Mouse (Mus musculus): ENCODE results near the gene Ethe1. TPM values are rescaled to one million over a fixed set of nuclear protein-coding genes. Genes with fewer than 3 reads are reported as not detected.

The Ethe1 gene
- polyA plus RNA-seq, 1 experiment from 2014 or later, result 25.6 TPM

DNA sequence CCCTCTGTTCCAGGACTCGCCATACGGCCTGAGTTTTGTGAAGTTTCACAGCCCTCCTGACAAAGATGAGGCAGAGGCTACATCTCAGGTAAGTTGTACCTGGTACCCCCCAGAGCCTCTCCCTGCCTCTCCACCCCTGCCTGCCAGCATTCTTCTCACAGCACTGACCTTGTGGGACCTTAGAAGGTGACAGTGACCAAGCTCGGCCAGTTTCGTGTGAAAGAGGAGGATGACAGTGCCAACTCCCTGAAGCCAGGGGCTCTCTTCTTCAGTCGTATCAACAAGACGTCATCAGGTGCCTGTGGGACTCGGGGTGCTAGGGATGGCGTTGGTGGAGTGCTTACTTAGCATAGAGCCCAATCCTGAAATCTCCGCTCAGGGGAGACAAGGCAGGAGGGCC lies 21.1 kb upstream of the Ethe1 start:
- Histone ChIP-seq H3K36me3 (ENCODE audit: control insufficient read depth, insufficient read depth, low read length) (peaks cover 81% of the 10 kb centered on the region), H3K4me3 (ENCODE audit: low read depth, low read length) (no peak overlapping the region), H3K4me2 (ENCODE audit: low read depth, low read length) (no peak overlapping the region), H3K27ac (replicated peaks; ENCODE audit: low read depth, low read length) (no peak overlapping the region), H3K9ac (ENCODE audit: low read depth, low read length) (no peak overlapping the region), H3K27me3 (replicated peaks; ENCODE audit: control insufficient read depth, insufficient read depth, low read length) (no peaks in the 10 kb centered on the region), H3K9me3 (ENCODE audit: control insufficient read depth, low read length) (no peaks in the 10 kb centered on the region), H3K4me1 (ENCODE audit: control insufficient read depth, insufficient read depth, low read length) (no peaks in the 10 kb centered on the region)
- DNase-seq (ENCODE audit: low spot score), result no peak
- 91% methylated on average over 9 of the region's 9 CpGs for WGBS
- ATAC-seq (ENCODE audit: low read depth), result no peak

DNA sequence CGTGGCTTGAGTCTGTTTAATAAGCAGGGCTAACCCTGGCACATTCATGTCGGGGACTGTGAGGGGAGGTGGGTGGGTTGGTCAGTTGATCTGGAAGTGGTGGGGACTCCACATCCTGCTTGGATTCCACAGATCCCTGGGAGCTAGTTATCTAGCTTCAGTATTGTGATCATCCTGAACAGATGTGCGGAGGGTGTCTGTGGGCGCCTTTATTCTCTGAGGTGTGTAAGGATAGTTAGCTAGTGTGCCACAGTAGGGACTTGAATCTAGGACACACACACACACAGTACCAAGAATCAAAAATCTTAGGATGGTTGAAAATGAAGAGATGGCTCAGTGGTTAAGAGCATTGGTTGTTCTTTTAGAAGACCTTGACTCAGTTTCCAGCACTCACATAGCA lies 18.8 kb upstream of the Ethe1 start:
- H3K27me3 ChIP-seq (replicated peaks; ENCODE audit: control insufficient read depth, insufficient read depth, low read length), result no peaks in the 10 kb centered on the region
- 91% methylated on average over 4 of the region's 4 CpGs for WGBS
- peaks cover 83% of the 10 kb centered on the region for H3K36me3 ChIP-seq (ENCODE audit: control insufficient read depth, insufficient read depth, low read length)
- no peaks in the 10 kb centered on the region for H3K9me3 ChIP-seq (ENCODE audit: control insufficient read depth, low read length)
- DNase-seq (ENCODE audit: low spot score) (no peak), ATAC-seq (ENCODE audit: low read depth) (no peak)
- no peak overlapping the region for H3K27ac ChIP-seq (replicated peaks; ENCODE audit: low read depth, low read length)
- H3K4me1 ChIP-seq (ENCODE audit: control insufficient read depth, insufficient read depth, low read length), result no peaks in the 10 kb centered on the region
- no peak overlapping the region for H3K9ac ChIP-seq (ENCODE audit: low read depth, low read length)
- no peak overlapping the region for H3K4me2 ChIP-seq (ENCODE audit: low read depth, low read length)
- no peak overlapping the region for H3K4me3 ChIP-seq (ENCODE audit: low read depth, low read length)

DNA sequence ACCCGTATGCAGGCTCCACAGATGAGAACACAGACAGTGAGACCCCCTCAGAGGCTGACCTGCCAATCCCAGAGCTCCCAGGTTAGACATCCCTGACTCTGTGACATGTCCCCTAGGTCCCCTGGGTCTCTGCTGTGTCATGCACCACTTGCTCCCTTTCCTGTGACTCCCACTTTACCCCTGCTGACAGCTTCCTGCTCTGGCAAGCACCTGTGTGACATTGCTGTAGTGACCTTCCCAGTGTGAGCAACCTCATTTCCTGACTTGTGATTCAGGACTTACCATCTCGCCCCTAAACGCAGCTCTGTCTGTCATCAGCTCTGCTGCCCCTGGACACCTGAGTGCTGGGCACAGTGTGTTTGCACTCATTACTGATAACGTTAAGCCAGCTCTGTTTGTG lies 16.3 kb upstream of the Ethe1 start:
- Histone ChIP-seq H3K27ac (replicated peaks; ENCODE audit: low read depth, low read length) (no peak overlapping the region), H3K27me3 (replicated peaks; ENCODE audit: control insufficient read depth, insufficient read depth, low read length) (no peaks in the 10 kb centered on the region), H3K4me1 (ENCODE audit: control insufficient read depth, insufficient read depth, low read length) (no peaks in the 10 kb centered on the region), H3K4me3 (ENCODE audit: low read depth, low read length) (no peak overlapping the region), H3K36me3 (ENCODE audit: control insufficient read depth, insufficient read depth, low read length) (peaks cover 68% of the 10 kb centered on the region), H3K4me2 (ENCODE audit: low read depth, low read length) (no peak overlapping the region), H3K9ac (ENCODE audit: low read depth, low read length) (no peak overlapping the region), H3K9me3 (ENCODE audit: control insufficient read depth, low read length) (no peaks in the 10 kb centered on the region)
- 77% methylated on average over 4 of the region's 4 CpGs for WGBS
- ATAC-seq (ENCODE audit: low read depth), result no peak
- DNase-seq (ENCODE audit: low spot score), result no peak

DNA sequence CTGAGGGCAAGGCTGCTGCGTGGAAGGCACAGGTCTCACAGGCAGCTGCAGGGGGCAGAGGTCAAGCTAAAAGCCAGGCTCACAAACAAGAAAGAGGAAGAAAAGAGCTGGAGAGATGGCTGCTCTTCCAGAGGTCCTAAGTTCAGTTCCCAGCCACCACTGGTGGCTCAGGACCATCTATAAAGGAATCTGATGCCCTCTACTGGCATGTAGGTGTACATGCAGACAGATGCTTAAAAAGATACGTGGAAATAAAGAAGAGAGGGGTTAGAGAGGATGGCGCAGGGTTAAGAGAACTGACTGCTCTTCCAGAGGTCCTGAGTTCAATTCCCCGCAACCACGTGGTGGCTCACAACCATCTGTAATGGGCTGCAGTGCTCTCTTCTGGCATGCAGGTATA lies 14.9 kb upstream of the Ethe1 start:
- Histone ChIP-seq H3K4me3 (ENCODE audit: low read depth, low read length) (no peak overlapping the region), H3K36me3 (ENCODE audit: control insufficient read depth, insufficient read depth, low read length) (peaks cover 54% of the 10 kb centered on the region), H3K4me2 (ENCODE audit: low read depth, low read length) (no peak overlapping the region), H3K27me3 (replicated peaks; ENCODE audit: control insufficient read depth, insufficient read depth, low read length) (no peaks in the 10 kb centered on the region), H3K4me1 (ENCODE audit: control insufficient read depth, insufficient read depth, low read length) (no peaks in the 10 kb centered on the region), H3K27ac (replicated peaks; ENCODE audit: low read depth, low read length) (no peak overlapping the region), H3K9me3 (ENCODE audit: control insufficient read depth, low read length) (no peaks in the 10 kb centered on the region), H3K9ac (ENCODE audit: low read depth, low read length) (no peak overlapping the region)
- no peak for DNase-seq (ENCODE audit: low spot score)
- no peak for ATAC-seq (ENCODE audit: low read depth)
- WGBS, result 50% methylated on average over 5 of the region's 5 CpGs

DNA sequence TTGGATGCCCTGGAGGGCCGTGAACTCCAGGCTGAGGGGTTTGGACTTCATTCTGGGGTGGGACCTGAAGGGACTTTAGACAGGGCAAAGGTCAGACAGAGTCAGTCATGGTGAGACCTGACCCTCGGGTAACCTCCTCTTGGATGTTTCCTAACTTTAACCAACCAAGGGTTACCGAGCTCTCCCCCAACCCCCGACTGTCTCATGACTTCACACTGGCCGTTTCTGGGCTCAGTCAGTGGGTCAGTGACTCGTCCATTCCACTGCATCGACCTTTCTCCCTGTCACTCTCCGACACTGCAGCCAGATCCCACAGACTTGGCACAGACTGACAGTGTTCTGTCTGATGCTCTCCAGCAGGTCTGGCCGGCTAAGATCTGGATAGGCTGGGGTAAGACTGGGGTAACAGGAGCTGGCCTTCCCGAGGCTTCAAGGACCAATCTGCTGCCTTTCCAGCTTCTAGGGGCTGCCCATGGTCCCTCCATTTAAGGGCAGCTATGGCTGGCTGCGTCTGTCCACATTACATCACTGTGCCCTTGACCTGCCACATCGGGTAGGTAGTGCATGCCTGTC lies 13.0 kb upstream of the Ethe1 start:
- DNase-seq (ENCODE audit: low spot score) (no peak), ATAC-seq (ENCODE audit: low read depth) (0 out of 2 replicates have a peak, but pooled peaks have one; percentile 41)
- Histone ChIP-seq H3K27me3 (replicated peaks; ENCODE audit: control insufficient read depth, insufficient read depth, low read length) (no peaks in the 10 kb centered on the region), H3K27ac (replicated peaks; ENCODE audit: low read depth, low read length) (no peak overlapping the region), H3K9ac (ENCODE audit: low read depth, low read length) (no peak overlapping the region), H3K4me1 (ENCODE audit: control insufficient read depth, insufficient read depth, low read length) (no peaks in the 10 kb centered on the region), H3K4me2 (ENCODE audit: low read depth, low read length) (no peak overlapping the region), H3K9me3 (ENCODE audit: control insufficient read depth, low read length) (no peaks in the 10 kb centered on the region), H3K4me3 (ENCODE audit: low read depth, low read length) (no peak overlapping the region), H3K36me3 (ENCODE audit: control insufficient read depth, insufficient read depth, low read length) (peaks cover 38% of the 10 kb centered on the region)
- 50% methylated on average over 12 of the region's 12 CpGs for WGBS

DNA sequence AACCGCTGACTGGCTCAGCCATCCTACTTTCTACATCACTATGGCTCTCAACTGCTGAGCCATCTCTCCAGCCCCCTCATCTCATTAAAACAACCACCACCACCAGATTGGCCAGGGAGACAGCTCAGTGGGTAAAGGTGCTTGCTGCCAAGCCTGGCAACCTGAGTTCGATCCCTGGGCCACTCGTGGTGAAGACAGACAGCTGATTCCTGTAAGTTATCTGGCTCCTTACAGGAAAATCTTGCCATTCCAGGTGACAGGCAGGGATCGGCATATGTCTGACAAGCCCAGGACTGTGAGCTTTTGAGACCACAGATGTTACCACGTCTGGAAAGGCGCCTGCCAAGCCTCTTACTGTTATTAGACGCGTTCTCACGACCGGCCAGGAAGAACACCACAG lies 9.5 kb upstream of the Ethe1 start:
- Histone ChIP-seq H3K36me3 (ENCODE audit: control insufficient read depth, insufficient read depth, low read length) (0 out of 2 replicates have a peak, but pooled peaks cover 7% of the 10 kb centered on the region), H3K27ac (replicated peaks; ENCODE audit: low read depth, low read length) (no peak overlapping the region), H3K27me3 (replicated peaks; ENCODE audit: control insufficient read depth, insufficient read depth, low read length) (no peaks in the 10 kb centered on the region), H3K4me1 (ENCODE audit: control insufficient read depth, insufficient read depth, low read length) (no peaks in the 10 kb centered on the region), H3K4me3 (ENCODE audit: low read depth, low read length) (no peak overlapping the region), H3K9ac (ENCODE audit: low read depth, low read length) (no peak overlapping the region), H3K4me2 (ENCODE audit: low read depth, low read length) (no peak overlapping the region), H3K9me3 (ENCODE audit: control insufficient read depth, low read length) (no peaks in the 10 kb centered on the region)
- ATAC-seq (ENCODE audit: low read depth), result no peak
- WGBS, result 94% methylated on average over 10 of the region's 10 CpGs
- no peak for DNase-seq (ENCODE audit: low spot score)

DNA sequence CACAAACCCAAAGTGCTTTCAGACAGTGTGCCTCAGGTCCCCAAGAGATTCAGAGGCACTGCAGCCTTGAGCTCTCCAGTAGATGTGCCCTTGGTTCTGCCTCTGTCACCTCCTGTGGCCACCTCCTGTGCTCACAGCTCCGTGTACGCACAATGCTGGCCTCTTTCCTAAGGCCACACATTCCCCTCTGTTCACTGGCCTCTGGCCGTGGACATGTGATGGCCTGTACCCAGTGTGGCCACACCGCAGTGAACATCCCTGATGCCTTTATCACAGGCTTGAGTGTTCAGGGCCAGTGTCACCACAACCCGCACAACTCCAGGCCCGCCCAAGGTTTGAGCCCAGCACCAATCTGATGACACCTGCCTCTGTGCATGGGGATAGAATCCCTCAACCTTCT lies 2.5 kb upstream of the Ethe1 start:
- ATAC-seq (ENCODE audit: low read depth) (no peak), DNase-seq (ENCODE audit: low spot score) (no peak)
- Histone ChIP-seq H3K36me3 (ENCODE audit: control insufficient read depth, insufficient read depth, low read length) (no peaks in the 10 kb centered on the region), H3K9ac (ENCODE audit: low read depth, low read length) (no peak overlapping the region), H3K4me2 (ENCODE audit: low read depth, low read length) (no peak overlapping the region), H3K27ac (replicated peaks; ENCODE audit: low read depth, low read length) (no peak overlapping the region), H3K27me3 (replicated peaks; ENCODE audit: control insufficient read depth, insufficient read depth, low read length) (peaks cover 22% of the 10 kb centered on the region), H3K9me3 (ENCODE audit: control insufficient read depth, low read length) (no peaks in the 10 kb centered on the region), H3K4me3 (ENCODE audit: low read depth, low read length) (no peak overlapping the region), H3K4me1 (ENCODE audit: control insufficient read depth, insufficient read depth, low read length) (no peaks in the 10 kb centered on the region; the same call in 1 of the 2 replicates)
- 89% methylated on average over 6 of the region's 6 CpGs for WGBS

DNA sequence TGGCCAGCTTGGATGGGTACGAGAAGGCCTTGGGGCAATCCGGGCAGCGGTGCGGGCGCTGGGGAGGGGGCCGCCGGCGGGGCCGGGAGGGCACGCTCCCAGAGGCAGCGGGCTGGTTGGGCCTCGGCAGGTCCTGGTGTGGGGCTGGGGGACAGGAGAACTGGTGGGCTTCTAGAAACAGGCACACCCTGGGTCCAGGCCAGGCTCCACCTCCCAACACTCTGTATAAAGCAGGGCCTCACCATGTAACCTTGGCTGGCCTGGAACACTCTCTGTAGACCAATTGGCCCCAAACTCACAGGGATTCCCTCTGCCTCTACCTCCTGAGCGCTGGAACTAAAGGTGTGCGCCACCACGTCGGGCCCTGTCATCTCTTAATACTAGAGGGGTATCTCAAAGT lies 1.3 kb upstream of the Ethe1 start:
- H3K4me1 ChIP-seq (ENCODE audit: control insufficient read depth, insufficient read depth, low read length), result no peaks in the 10 kb centered on the region; the same call in 1 of the 2 replicates
- ATAC-seq (ENCODE audit: low read depth), result no peak
- H3K9ac ChIP-seq (ENCODE audit: low read depth, low read length), result no peak overlapping the region
- 55% methylated on average over 16 of the region's 16 CpGs for WGBS
- peaks cover 22% of the 10 kb centered on the region for H3K27me3 ChIP-seq (replicated peaks; ENCODE audit: control insufficient read depth, insufficient read depth, low read length)
- H3K4me2 ChIP-seq (ENCODE audit: low read depth, low read length), result no peak overlapping the region
- no peaks in the 10 kb centered on the region for H3K36me3 ChIP-seq (ENCODE audit: control insufficient read depth, insufficient read depth, low read length)
- no peak for DNase-seq (ENCODE audit: low spot score)
- no peak overlapping the region for H3K4me3 ChIP-seq (ENCODE audit: low read depth, low read length)
- no peak overlapping the region for H3K27ac ChIP-seq (replicated peaks; ENCODE audit: low read depth, low read length)
- no peaks in the 10 kb centered on the region for H3K9me3 ChIP-seq (ENCODE audit: control insufficient read depth, low read length)

DNA sequence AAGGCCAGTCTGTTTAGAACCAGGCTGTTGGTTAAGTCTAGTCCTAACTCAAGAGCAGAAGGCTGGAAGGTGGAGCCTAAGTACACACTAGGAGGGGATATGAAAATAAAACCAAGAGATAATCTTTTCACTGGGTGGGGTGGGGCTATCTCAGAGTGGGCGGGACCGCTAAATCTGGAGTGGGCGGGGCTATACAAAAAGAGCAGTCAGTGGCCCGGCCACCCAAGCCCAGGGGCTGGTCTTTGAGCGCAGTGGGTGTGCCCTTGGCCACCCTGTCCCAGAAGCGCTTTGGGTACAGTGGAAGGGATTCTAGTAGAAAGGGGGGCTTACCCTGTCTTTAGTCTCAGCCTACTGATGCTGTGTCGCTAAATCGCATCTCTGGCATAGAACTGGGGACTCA lies 515 bp upstream of the Ethe1 start:
- no peaks in the 10 kb centered on the region for H3K9me3 ChIP-seq (ENCODE audit: control insufficient read depth, low read length)
- peak overlapping the region; percentile 65 for H3K9ac ChIP-seq (ENCODE audit: low read depth, low read length)
- no peaks in the 10 kb centered on the region for H3K36me3 ChIP-seq (ENCODE audit: control insufficient read depth, insufficient read depth, low read length)
- H3K4me2 ChIP-seq (ENCODE audit: low read depth, low read length), result peak overlapping the region; percentile 63
- ATAC-seq (ENCODE audit: low read depth), result peak; percentile 77; the same call in 1 of the 2 replicates
- DNase-seq (ENCODE audit: low spot score), result peak; percentile 47
- H3K4me3 ChIP-seq (ENCODE audit: low read depth, low read length), result peak overlapping the region; percentile 47
- no peaks in the 10 kb centered on the region; the same call in 1 of the 2 replicates for H3K4me1 ChIP-seq (ENCODE audit: control insufficient read depth, insufficient read depth, low read length)
- peaks cover 22% of the 10 kb centered on the region for H3K27me3 ChIP-seq (replicated peaks; ENCODE audit: control insufficient read depth, insufficient read depth, low read length)
- no peak overlapping the region for H3K27ac ChIP-seq (replicated peaks; ENCODE audit: low read depth, low read length)
- WGBS, result 10% methylated on average over 8 of the region's 8 CpGs

Measured in embryonic facial prominence, embryonic 14.5 days (tissue).